Mouse (Mus musculus): Measurements from ENCODE around the gene Hecw2.

The Hecw2 gene

GRCm38 (mm10) chr1:53978514-53978831 lies 216.5 kb downstream of the Hecw2 start:
- DNase-seq (ENCODE audit: low spot score), result no peak

GRCm38 (mm10) chr1:53977806-53978513 lies 217.0 kb downstream of the Hecw2 start:
- DNase-seq (ENCODE audit: low spot score), result no peak

GRCm38 (mm10) chr1:53976721-53977120 lies 218.2 kb downstream of the Hecw2 start:
- DNase-seq (ENCODE audit: low spot score), result no peak

- DNase-seq (ENCODE audit: low spot score), result no peak
These were observed 218.9 kb downstream of the Hecw2 start for GRCm38 (mm10) chr1:53976100-53976499.

- DNase-seq (ENCODE audit: low spot score), result no peak
These were observed 220.0 kb downstream of the Hecw2 start for GRCm38 (mm10) chr1:53974941-53975340.

- DNase-seq (ENCODE audit: low spot score), result no peak
These were observed 224.5 kb downstream of the Hecw2 start for GRCm38 (mm10) chr1:53970326-53970977.

- no peak for DNase-seq (ENCODE audit: low spot score)
These were observed 242.6 kb downstream of the Hecw2 start for GRCm38 (mm10) chr1:53952395-53952794.

- DNase-seq (ENCODE audit: low spot score), result no peak
These were observed 249.2 kb downstream of the Hecw2 start for GRCm38 (mm10) chr1:53945815-53946214.

GRCm38 (mm10) chr1:53942468-53942867 lies 252.5 kb downstream of the Hecw2 start:
- no peak for DNase-seq (ENCODE audit: low spot score)

- no peak for DNase-seq (ENCODE audit: low spot score)
These were observed 253.4 kb downstream of the Hecw2 start for GRCm38 (mm10) chr1:53941528-53941927.

GRCm38 (mm10) chr1:53940268-53941017 lies 254.5 kb downstream of the Hecw2 start:
- DNase-seq (ENCODE audit: low spot score), result peak; percentile 57

- DNase-seq (ENCODE audit: low spot score), result no peak
These were observed 255.7 kb downstream of the Hecw2 start for GRCm38 (mm10) chr1:53939291-53939690.

- DNase-seq (ENCODE audit: low spot score), result no peak
These were observed 261.7 kb downstream of the Hecw2 start for GRCm38 (mm10) chr1:53933308-53933707.

- DNase-seq (ENCODE audit: low spot score), result no peak
These were observed 263.7 kb downstream of the Hecw2 start for GRCm38 (mm10) chr1:53931314-53931713.

GRCm38 (mm10) chr1:53927605-53928004 lies 267.4 kb downstream of the Hecw2 start:
- peak; percentile 64 for DNase-seq (ENCODE audit: low spot score)

- no peak for DNase-seq (ENCODE audit: low spot score)
These were observed 269.6 kb downstream of the Hecw2 start for GRCm38 (mm10) chr1:53925149-53925901.

GRCm38 (mm10) chr1:53911848-53912247 lies 283.1 kb downstream of the Hecw2 start:
- no peak for DNase-seq (ENCODE audit: low spot score)

- peak; percentile 7 for DNase-seq (ENCODE audit: low spot score)
These were observed 284.7 kb downstream of the Hecw2 start for GRCm38 (mm10) chr1:53910251-53910650.

GRCm38 (mm10) chr1:53909118-53909517 lies 285.9 kb downstream of the Hecw2 start:
- peak; percentile 80 for DNase-seq (ENCODE audit: low spot score)

- DNase-seq (ENCODE audit: low spot score), result no peak
These were observed 288.8 kb downstream of the Hecw2 start for GRCm38 (mm10) chr1:53906175-53906574.

- no peak for DNase-seq (ENCODE audit: low spot score)
These were observed 294.6 kb downstream of the Hecw2 start for GRCm38 (mm10) chr1:53900416-53900815.

- no peak for DNase-seq (ENCODE audit: low spot score)
These were observed 300.7 kb downstream of the Hecw2 start for GRCm38 (mm10) chr1:53894299-53894698.
